Mouse (Mus musculus) brain, embryonic 14.5 days (tissue): ENCODE results near the gene Blzf1.

Experiments
- CTCF ChIP-seq: fragments of 200-500 bp; IDR thresholded peaks from 2 replicates; pipeline ENCODE4 v1.5.1; 2012; ENCODE audit warnings: inconsistent platforms, mild to moderate bottlenecking, moderate library complexity, borderline replicate concordance; ENCODE audit not compliant: insufficient read depth, insufficient read length; ENCODE audit errors: extremely low read depth
- POLR2A ChIP-seq: fragments of 200-500 bp; IDR thresholded peaks from 2 replicates; pipeline ENCODE4 v1.6.1; 2012; ENCODE audit warnings: mild to moderate bottlenecking, inconsistent platforms, borderline replicate concordance; ENCODE audit not compliant: poor library complexity, insufficient read depth, insufficient read length, severe bottlenecking; ENCODE audit errors: extremely low read depth

DNA sequence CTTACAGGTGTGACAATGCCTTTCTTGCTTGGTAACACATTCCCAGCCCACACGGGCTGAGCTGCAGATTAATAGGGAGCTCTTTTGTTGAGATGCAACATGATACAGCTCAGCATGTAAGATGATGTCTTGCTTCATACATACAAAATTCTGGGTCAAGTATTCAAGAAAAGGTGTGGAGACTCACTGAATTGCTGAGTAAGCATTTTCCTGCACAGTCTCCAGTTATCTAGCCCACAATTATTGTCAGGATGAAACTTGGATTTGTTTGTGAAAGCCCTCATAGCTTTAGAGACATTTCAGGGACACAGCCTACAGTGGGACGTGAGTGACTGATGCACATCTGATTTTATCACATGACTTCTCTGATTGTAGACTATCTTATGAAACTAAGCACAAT is 65.8 kb downstream of the Blzf1 start:
- TF ChIP-seq POLR2A: no peak
- no peak for TF ChIP-seq CTCF
